Mouse (Mus musculus) liver, adult 2 months (tissue): ENCODE measurements around the gene Cul1.

Experiments used
- CTCF ChIP-seq: fragments of 200-500 bp; IDR thresholded peaks from 2 replicates; pipeline ENCODE4 v1.5.1; 2011; ENCODE audit warnings: low read depth, low read length, control low read depth
- POLR2A ChIP-seq: fragments of 200-500 bp; IDR thresholded peaks from 2 replicates; pipeline ENCODE4 v1.6.1; 2011; ENCODE audit warnings: low read length, control low read depth; ENCODE audit not compliant: insufficient read depth; ENCODE audit errors: extremely low read depth

DNA sequence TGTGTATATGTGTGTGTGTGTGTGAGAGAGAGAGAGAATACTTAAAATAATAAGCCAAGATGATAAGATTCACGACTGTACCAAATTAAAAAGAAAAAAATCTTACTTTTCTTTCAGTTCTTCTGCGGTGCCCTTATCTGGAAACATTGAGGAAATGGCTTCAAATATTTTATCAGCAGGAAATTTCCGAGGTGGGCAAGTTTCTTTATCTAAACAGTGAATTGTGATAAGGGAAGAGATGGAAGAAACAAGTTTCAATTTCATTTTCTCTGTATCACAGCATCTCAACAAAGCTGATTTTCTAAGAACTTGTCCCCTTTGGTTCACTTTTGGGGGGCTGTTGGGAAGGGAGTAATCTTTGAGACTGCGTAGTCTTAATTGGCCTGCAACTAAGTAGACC lies 99.1 kb downstream of the Cul1 start:
- no peak for TF ChIP-seq CTCF
- TF ChIP-seq POLR2A = no peak
